Mouse (Mus musculus) embryonic facial prominence, embryonic 12.5 days (tissue): ENCODE measurements at regions not wholly inside any gene's neighbourhood (a gene's known extent, or its start where the extent isn't known, plus 50 kb on each side); places are given as distances from the start of the nearest gene placed in this dataset.

Source experiments
- ATAC-seq: fragments of 200-750 bp; cut with Nextera tagmentation; 2 replicates; pipeline ENCODE4 v1.8.0; 2017; ENCODE audit not compliant: insufficient number of reproducible peaks, insufficient read depth, low FRiP score, low TSS enrichment
- H3K27ac ChIP-seq: fragments of 300-500 bp; sonication (generic); 2 replicates; pipeline ENCODE4 v1.5.1; 2016; ENCODE audit warnings: mild to moderate bottlenecking
- H3K27me3 ChIP-seq: fragments of 300-500 bp; sonication (generic); 2 replicates; pipeline ENCODE4 v1.6.1; 2016; ENCODE audit warnings: mild to moderate bottlenecking, moderate library complexity
- H3K36me3 ChIP-seq: fragments of 300-500 bp; sonication (generic); 2 replicates; pipeline ENCODE4 v1.6.1; 2016; ENCODE audit warnings: mild to moderate bottlenecking
- H3K4me1 ChIP-seq: fragments of 300-500 bp; sonication (generic); 2 replicates; pipeline ENCODE4 v1.6.1; 2016
- H3K4me2 ChIP-seq: fragments of 300-500 bp; sonication (generic); replicated peaks from 2 replicates; pipeline ENCODE4 v1.6.1; 2016; ENCODE audit warnings: mild to moderate bottlenecking, moderate library complexity
- H3K4me3 ChIP-seq: fragments of 300-500 bp; sonication (generic); 2 replicates; pipeline ENCODE4 v1.5.1; 2016; ENCODE audit warnings: mild to moderate bottlenecking
- H3K9ac ChIP-seq: fragments of 300-500 bp; sonication (generic); 2 replicates; pipeline ENCODE4 v1.6.1; 2016; ENCODE audit warnings: mild to moderate bottlenecking, moderate library complexity
- H3K9me3 ChIP-seq: fragments of 300-500 bp; sonication (generic); 2 replicates; pipeline ENCODE4 v1.6.1; 2016; ENCODE audit warnings: mild to moderate bottlenecking, moderate library complexity
- WGBS: fragments of 180-500 bp; shearing (Covaris S2); methylation state at CpG from one replicate; pipeline ENCODE4 v1.1.7; 2016; 5-methylcytosine and 5-hydroxymethylcytosine counted together

- no peak overlapping the region for H3K4me3 ChIP-seq
- H3K4me2 ChIP-seq, result no peak overlapping the region
- no peak for ATAC-seq
- no peaks in the 10 kb centered on the region for H3K36me3 ChIP-seq
- H3K27ac ChIP-seq, result no peak overlapping the region
- whole genome bisulfite sequencing, result 88% methylated on average over 4 of the region's 4 CpGs
- H3K9me3 ChIP-seq, result 0 out of 2 replicates have a peak, but pooled peaks cover 3% of the 10 kb centered on the region
- no peaks in the 10 kb centered on the region for H3K4me1 ChIP-seq
- no peak overlapping the region for H3K9ac ChIP-seq
- no peaks in the 10 kb centered on the region for H3K27me3 ChIP-seq
Measured at GRCm38 (mm10) chr7:40831583-40831982, 66.5 kb upstream of the Vstm2b start.

- no peak overlapping the region for H3K4me3 ChIP-seq
- no peak for ATAC-seq
- 85% methylated on average over 8 of the region's 8 CpGs for WGBS
Measured at GRCm38 (mm10) chr7:40842344-40842992, 55.7 kb upstream of the Vstm2b start.

GRCm38 (mm10) chr7:40846512-40846911 is 51.6 kb upstream of the Vstm2b start:
- 80% methylated on average over 6 of the region's 6 CpGs for WGBS
- Histone ChIP-seq H3K4me3 (no peak overlapping the region), H3K9ac (no peak overlapping the region), H3K36me3 (no peaks in the 10 kb centered on the region), H3K9me3 (no peaks in the 10 kb centered on the region), H3K27me3 (no peaks in the 10 kb centered on the region), H3K4me2 (no peak overlapping the region), H3K4me1 (no peaks in the 10 kb centered on the region), H3K27ac (no peak overlapping the region)
- ATAC-seq, result no peak

More at GRCm38 (mm10) chr7:40842344-40842992, 55.7 kb upstream of the Vstm2b start:
- H3K36me3 ChIP-seq, result no peaks in the 10 kb centered on the region
- no peak overlapping the region for H3K9ac ChIP-seq
- H3K9me3 ChIP-seq, result no peaks in the 10 kb centered on the region
- H3K4me2 ChIP-seq, result no peak overlapping the region
- H3K27me3 ChIP-seq, result no peaks in the 10 kb centered on the region
- no peak overlapping the region for H3K27ac ChIP-seq
- no peaks in the 10 kb centered on the region for H3K4me1 ChIP-seq
